Mouse (Mus musculus) CH12.LX (cell line): Measurements from ENCODE around the gene Epb41. TPM values are rescaled to one million over a fixed set of nuclear protein-coding genes. Genes with fewer than 3 reads are reported as not detected.

Experiments used
- DNase-seq: peaks from one replicate; pipeline ENCODE4 v3.0.0-alpha.2; 2013; ENCODE audit errors: extremely low read depth
- H3K27ac ChIP-seq: 2 replicates; pipeline ENCODE4 v1.5.1; 2012; ENCODE audit warnings: low read depth, mild to moderate bottlenecking, control low read depth, moderate library complexity; ENCODE audit not compliant: insufficient read depth
- H3K27me3 ChIP-seq: replicated peaks from 2 replicates; pipeline ENCODE3; 2012; ENCODE audit warnings: inconsistent platforms
- H3K36me3 ChIP-seq, 2 experiments: replicated peaks in 1 of 2; 2 replicates each; pipeline versions ENCODE3 to v1.6.1; 2012; ENCODE audit warnings: inconsistent platforms in 1 of 2, low read length in 1 of 2, mild to moderate bottlenecking in 1 of 2, mixed read lengths in 1 of 2, moderate library complexity in 1 of 2; ENCODE audit not compliant: control insufficient read depth in 1 of 2, insufficient read depth in 1 of 2
- H3K4me1 ChIP-seq, 2 experiments: 2 replicates each; pipeline ENCODE4 v1.6.1; 2012; ENCODE audit warnings: inconsistent platforms in 1 of 2, moderate library complexity in 1 of 2; ENCODE audit not compliant: insufficient read depth in 2 of 2, control insufficient read depth in 1 of 2
- H3K4me2 ChIP-seq: 2 replicates; pipeline ENCODE4 v1.6.1; 2012; ENCODE audit warnings: low read depth, mild to moderate bottlenecking, control low read depth; ENCODE audit not compliant: poor library complexity, insufficient read depth, severe bottlenecking
- H3K4me3 ChIP-seq, 3 experiments: fragments of 150-350 bp in 1 of 3; sonication (generic) in 1 of 3; replicated peaks in 1 of 3; 2 replicates each; pipeline versions ENCODE3 to v1.5.1; 2011 to 2012; ENCODE audit warnings: low read depth in 2 of 3, low read length in 2 of 3, mild to moderate bottlenecking in 2 of 3, moderate library complexity in 2 of 3, control low read depth in 1 of 3, improper control_type of control experiment in 1 of 3, inconsistent platforms in 1 of 3, mixed read lengths in 1 of 3; ENCODE audit not compliant: poor library complexity in 1 of 3
- H3K79me2 ChIP-seq: replicated peaks from 2 replicates; pipeline ENCODE4 v1.6.1; 2012; ENCODE audit warnings: mild to moderate bottlenecking, moderate library complexity; ENCODE audit not compliant: control insufficient read depth, poor library complexity, insufficient read depth, severe bottlenecking; ENCODE audit errors: extremely low read depth
- H3K9ac ChIP-seq: 2 replicates; pipeline ENCODE4 v1.6.1; 2012; ENCODE audit warnings: low read depth, mild to moderate bottlenecking, control low read depth, moderate library complexity; ENCODE audit not compliant: insufficient read depth
- H3K9me3 ChIP-seq: replicated peaks from 2 replicates; pipeline ENCODE3; 2012; ENCODE audit warnings: low read length, inconsistent platforms, mixed read lengths
- CHD1 ChIP-seq: IDR thresholded peaks from 2 replicates; pipeline ENCODE4 v1.6.1; 2012; ENCODE audit warnings: low read depth, low read length, improper control_type of control experiment, inconsistent platforms
- CHD2 ChIP-seq: IDR thresholded peaks from 2 replicates; pipeline ENCODE4 v1.6.1; 2011; ENCODE audit warnings: low read length, improper control_type of control experiment
- CTCF ChIP-seq, 2 experiments: IDR thresholded peaks in 1 of 2; conservative IDR thresholded peaks in 1 of 2; 2 replicates each; pipeline ENCODE4 v1.5.1; 2011 to 2012; ENCODE audit warnings: low read depth in 2 of 2, low read length in 2 of 2, improper control_type of control experiment in 1 of 2, inconsistent platforms in 1 of 2, mild to moderate bottlenecking in 1 of 2, moderate library complexity in 1 of 2
- ELF1 ChIP-seq: IDR thresholded peaks from 2 replicates; pipeline ENCODE4 v1.6.1; 2014; ENCODE audit warnings: low read depth, mild to moderate bottlenecking, inconsistent platforms, low read length, improper control_type of control experiment
- EP300 ChIP-seq: IDR thresholded peaks from 2 replicates; pipeline ENCODE4 v1.6.1; 2011; ENCODE audit warnings: low read length, improper control_type of control experiment
- IRF4 ChIP-seq: IDR thresholded peaks from 2 replicates; pipeline ENCODE4 v1.6.1; 2014; ENCODE audit warnings: low read depth, mild to moderate bottlenecking, inconsistent platforms, low read length, improper control_type of control experiment
- JUN ChIP-seq: IDR thresholded peaks from 2 replicates; pipeline ENCODE4 v1.6.1; 2011; ENCODE audit warnings: low read depth, mild to moderate bottlenecking, low read length, improper control_type of control experiment, moderate library complexity; ENCODE audit not compliant: insufficient read depth
- JUND ChIP-seq: conservative IDR thresholded peaks from 2 replicates; pipeline ENCODE4 v1.6.1; 2011; ENCODE audit warnings: low read depth, low read length, improper control_type of control experiment
- KAT2A ChIP-seq: IDR thresholded peaks from 2 replicates; pipeline ENCODE4 v1.6.1; 2012; ENCODE audit warnings: low read length, improper control_type of control experiment, inconsistent platforms; ENCODE audit not compliant: insufficient replicate concordance
- MAFK ChIP-seq: IDR thresholded peaks from 2 replicates; pipeline ENCODE4 v1.6.1; 2011; ENCODE audit warnings: low read length, improper control_type of control experiment; ENCODE audit not compliant: insufficient replicate concordance
- MAX ChIP-seq: IDR thresholded peaks from 2 replicates; pipeline ENCODE4 v1.6.1; 2011; ENCODE audit warnings: low read length, improper control_type of control experiment
- MAZ ChIP-seq: IDR thresholded peaks from 2 replicates; pipeline ENCODE4 v1.6.1; 2012; ENCODE audit warnings: low read depth, mild to moderate bottlenecking, inconsistent platforms, low read length, improper control_type of control experiment, moderate library complexity
- PAX5 ChIP-seq: IDR thresholded peaks from 2 replicates; pipeline ENCODE4 v1.6.1; 2012; ENCODE audit warnings: low read length, inconsistent platforms, mixed read lengths
- POLR2A ChIP-seq: IDR thresholded peaks from 2 replicates; pipeline ENCODE4 v1.6.1; 2011; ENCODE audit warnings: low read depth, mild to moderate bottlenecking, improper control_type of control experiment, low read length
- POLR2AphosphoS2 ChIP-seq: IDR thresholded peaks from 2 replicates; pipeline ENCODE4 v1.6.1; 2011; ENCODE audit warnings: low read depth, low read length, improper control_type of control experiment
- RCOR1 ChIP-seq: conservative IDR thresholded peaks from 2 replicates; pipeline ENCODE4 v1.6.1; 2012; ENCODE audit warnings: low read depth, mild to moderate bottlenecking, inconsistent platforms, low read length, improper control_type of control experiment
- SMC3 ChIP-seq: IDR thresholded peaks from 2 replicates; pipeline ENCODE4 v1.6.1; 2011; ENCODE audit warnings: low read depth, low read length, improper control_type of control experiment
- TBP ChIP-seq: conservative IDR thresholded peaks from 2 replicates; pipeline ENCODE4 v1.6.1; 2011; ENCODE audit warnings: low read depth, low read length, improper control_type of control experiment
- USF2 ChIP-seq: conservative IDR thresholded peaks from 2 replicates; pipeline ENCODE4 v1.6.1; 2011; ENCODE audit warnings: low read depth, low read length, improper control_type of control experiment
- ZKSCAN1 ChIP-seq: IDR thresholded peaks from 2 replicates; pipeline ENCODE4 v1.6.1; 2012; ENCODE audit warnings: low read depth, inconsistent platforms, low read length, improper control_type of control experiment, borderline replicate concordance
- ZMIZ1 ChIP-seq: IDR thresholded peaks from 2 replicates; pipeline ENCODE4 v1.6.1; 2012; ENCODE audit warnings: low read depth, mild to moderate bottlenecking, inconsistent platforms, low read length, improper control_type of control experiment
- ZNF384 ChIP-seq: IDR thresholded peaks from 2 replicates; pipeline ENCODE4 v1.6.1; 2012; ENCODE audit warnings: low read depth, low read length, improper control_type of control experiment, inconsistent platforms
- dilution Hi-C: fragments of 300-500 bp; cut with MboI; formaldehyde crosslinking; loops from 2 replicates; pipeline ENCODE4 v1.14.3; 2020; ENCODE audit warnings: low sequenced_read_pairs; ENCODE audit not compliant: extremely low pct_unique_long_range_greater_than_20kb, extremely low pct_ligation_motif_present
- in situ Hi-C: fragments of 300-500 bp; cut with MboI; formaldehyde crosslinking; loops from 3 replicates; pipeline ENCODE4 v1.14.3; 2019; ENCODE audit warnings: low sequenced_read_pairs, low pct_ligation_motif_present, low pct_unique_long_range_greater_than_20kb, mixed read lengths
- polyA plus RNA-seq: library from polyadenylated mRNA; unstranded; fragments of >175 nt; gene quantifications from 2 replicates; pipeline ENCODE4 v1.2.1, GENCODE M21; 2012; ENCODE audit warnings: low read depth; ENCODE audit not compliant: insufficient read length
- total RNA-seq, 2 experiments: library from RNA; depleted of rRNA; stranded (reverse); fragments of 300-350 nt in 1 of 2; fragments of >200 nt in 1 of 2; gene quantifications; 2 replicates each; pipeline ENCODE4 v1.2.3; 2012 to 2014

Epb41 gene
- total and polyA plus RNA-seq, 3 experiments = 7.1 to 21.6 (median 10.0) TPM

- H3K4me1 ChIP-seq = no peaks in the 10 kb centered on the region
- H3K9me3 ChIP-seq = no peaks in the 10 kb centered on the region
- no peak overlapping the region for H3K27ac ChIP-seq
- H3K4me3 ChIP-seq = no peak overlapping the region
- TF ChIP-seq MAX (no peak), CTCF (conservative IDR thresholded peaks at IDR 0.05 in 1 of 2, IDR thresholded peaks at IDR 0.05 in 1 of 2; ENCODE audit: low read depth in 2 of 2, low read length in 2 of 2) (peak; percentile 37 to 52; a peak in 3 of 4 replicates), PAX5 (no peak), SMC3 (peak; percentile 29), ZMIZ1 (no peak)
- dilution Hi-C loops (no loop called here), in situ Hi-C loops (no loop called here)
- H3K27me3 ChIP-seq = no peaks in the 10 kb centered on the region
- peak; percentile 9 for DNase-seq
- peaks cover 0 to 22% of the 10 kb centered on the region in 2 experiments for H3K36me3 ChIP-seq
- H3K4me2 ChIP-seq = no peak overlapping the region
- no peaks in the 10 kb centered on the region for H3K79me2 ChIP-seq
- H3K9ac ChIP-seq = no peak overlapping the region
Measured at GRCm38 (mm10) chr4:131996985-131997384, 78.1 kb downstream of the Epb41 start.

DNA sequence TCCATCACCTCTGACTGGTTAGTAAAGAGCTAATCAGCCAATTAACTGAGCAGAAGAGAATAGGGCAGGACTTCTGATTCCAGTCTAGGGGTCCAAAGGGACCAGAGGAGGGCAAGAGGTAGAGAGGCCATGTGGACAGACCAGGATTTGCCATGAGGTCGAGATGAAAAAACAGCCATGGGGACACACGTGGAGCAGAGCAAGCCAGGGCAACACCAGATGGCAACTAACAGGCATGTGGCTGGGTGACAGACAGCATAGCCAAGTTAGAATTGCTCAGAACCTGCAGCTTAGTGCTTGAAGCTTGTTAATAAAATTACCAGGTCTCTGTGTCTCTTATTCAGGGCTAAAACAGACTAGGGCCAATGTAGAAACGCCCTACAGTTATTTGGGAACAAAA, 81.3 kb downstream of the Epb41 start:
- Histone ChIP-seq H3K9ac (no peak overlapping the region), H3K27ac (no peak overlapping the region), H3K4me1 (no peaks in the 10 kb centered on the region), H3K36me3 (peaks cover 2 to 21% of the 10 kb centered on the region in 2 experiments), H3K4me2 (no peak overlapping the region), H3K79me2 (no peaks in the 10 kb centered on the region), H3K27me3 (no peaks in the 10 kb centered on the region), H3K9me3 (no peaks in the 10 kb centered on the region), H3K4me3 (no peak overlapping the region)
- dilution Hi-C loops (no loop called here), in situ Hi-C loops (no loop called here)
- no peak for DNase-seq
- no peak for TF ChIP-seq USF2
- TF ChIP-seq JUN = no peak
- TF ChIP-seq CHD1 = no peak
- TF ChIP-seq ZKSCAN1 = no peak
- no peak for TF ChIP-seq POLR2AphosphoS2
- no peak for TF ChIP-seq RCOR1
- no peak for TF ChIP-seq MAX
- TF ChIP-seq KAT2A = no peak
- no peak for TF ChIP-seq MAFK
- no peak for TF ChIP-seq ELF1
- no peak for TF ChIP-seq MAZ
- no peak for TF ChIP-seq TBP
- no peak for TF ChIP-seq POLR2A
- no peak for TF ChIP-seq CHD2
- TF ChIP-seq EP300 = no peak
- no peak for TF ChIP-seq CTCF (conservative IDR thresholded peaks at IDR 0.05 in 1 of 2, IDR thresholded peaks at IDR 0.05 in 1 of 2; ENCODE audit: low read depth in 2 of 2, low read length in 2 of 2)
- no peak for TF ChIP-seq JUND
- no peak for TF ChIP-seq ZNF384
- TF ChIP-seq IRF4 = no peak
- no peak for TF ChIP-seq ZMIZ1
